Mouse (Mus musculus) ovary, adult 18-20 months (tissue): Measurements from ENCODE around the gene Spint5.
"Not testable (repeated sequence)": the region's sequence is repeated elsewhere in the genome, so short reads cannot be mapped to it uniquely, and the experiment has no call there.

Experiments
- DNase-seq: peaks from one replicate; pipeline ENCODE4 v3.0.0; 2022; ENCODE audit warnings: low spot score, mixed read lengths

Gene Spint5

DNA sequence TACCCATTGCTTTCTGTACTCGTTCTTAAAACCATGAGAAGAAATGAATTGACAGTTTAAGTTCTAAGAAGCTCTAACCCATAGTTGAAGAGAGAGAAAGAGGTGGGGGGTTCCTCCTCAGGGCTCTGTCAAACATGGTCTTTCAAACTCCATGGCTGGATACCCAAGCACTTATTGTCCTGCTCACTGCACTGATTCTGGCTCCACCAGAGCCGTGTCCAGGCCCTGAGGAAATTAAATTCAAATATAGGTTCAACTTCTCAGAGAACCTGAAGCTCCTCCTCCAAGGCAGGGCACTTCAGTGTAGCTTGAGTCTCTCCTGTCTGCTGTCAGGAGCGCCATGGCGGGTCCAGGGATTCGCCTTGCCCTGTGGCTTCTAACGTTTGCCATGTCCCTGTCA, at the start of gene Spint5:
Spint5 (plus strand) TSS at position 301 of the 400 bp plus-strand sequence.
- DNase-seq: no peak

DNA sequence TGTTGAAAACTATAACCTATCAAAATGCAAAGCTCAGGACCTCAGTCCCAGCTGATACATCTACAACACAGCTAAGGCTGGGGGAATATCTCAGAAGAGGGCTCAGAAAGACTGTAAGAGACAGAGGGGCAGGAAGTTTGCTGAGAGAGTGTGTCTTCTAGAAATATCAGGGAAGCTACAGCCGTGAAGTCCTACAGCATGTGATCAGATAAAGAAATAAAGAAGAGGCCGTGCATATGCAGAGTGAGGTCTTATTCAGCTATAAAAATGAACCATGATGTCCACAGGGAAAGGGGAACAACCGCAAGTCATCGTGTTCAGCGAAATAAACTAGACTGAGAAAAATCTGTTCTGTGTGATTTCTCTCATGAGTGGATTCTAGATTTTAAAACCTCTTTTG, 44.8 kb upstream of the Spint5 start:
- DNase-seq: no peak

DNA sequence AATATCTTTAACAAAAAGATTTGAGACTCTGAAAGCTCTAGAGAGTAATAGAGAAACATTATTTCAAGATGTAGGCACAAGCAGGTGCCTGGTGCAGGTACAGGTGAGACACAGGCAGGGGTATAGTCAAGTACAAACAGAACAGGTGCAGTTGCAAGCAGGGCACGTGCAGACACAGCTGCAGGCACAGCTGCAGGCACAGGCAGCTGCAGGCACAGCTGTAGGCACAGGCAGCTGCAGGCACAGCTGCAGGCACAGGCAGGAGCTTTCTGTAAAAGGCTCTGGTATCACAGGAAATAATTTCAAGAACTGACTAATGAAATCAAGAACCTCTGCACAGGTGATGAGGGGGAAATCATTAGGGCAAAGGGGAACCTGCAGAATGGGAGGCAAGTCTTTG, 44.2 kb upstream of the Spint5 start:
- no peak for DNase-seq

DNA sequence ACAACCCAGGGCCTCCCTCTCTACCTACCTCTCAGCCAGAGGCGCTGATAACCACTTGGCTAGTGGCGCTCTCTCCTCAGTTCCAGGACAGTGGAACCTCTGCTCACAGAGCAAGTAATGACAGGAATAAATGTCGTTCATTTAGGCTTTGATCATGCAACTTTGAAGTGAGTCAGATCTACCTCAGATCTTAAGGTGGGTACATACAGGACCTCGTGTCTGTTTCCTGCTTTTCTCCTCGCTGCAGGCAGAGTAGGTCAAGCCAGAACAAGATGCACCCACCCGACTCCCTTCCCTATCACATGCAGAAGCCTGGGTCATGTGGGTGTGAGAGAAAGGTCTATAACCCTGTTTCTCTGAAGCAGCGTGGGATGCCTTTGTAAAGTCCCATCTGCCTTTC, 41.1 kb upstream of the Spint5 start, which contains the start of gene Wfdc11:
Wfdc11 (minus strand) TSS at position 101 of the 400 bp plus-strand sequence.
- DNase-seq: no peak

DNA sequence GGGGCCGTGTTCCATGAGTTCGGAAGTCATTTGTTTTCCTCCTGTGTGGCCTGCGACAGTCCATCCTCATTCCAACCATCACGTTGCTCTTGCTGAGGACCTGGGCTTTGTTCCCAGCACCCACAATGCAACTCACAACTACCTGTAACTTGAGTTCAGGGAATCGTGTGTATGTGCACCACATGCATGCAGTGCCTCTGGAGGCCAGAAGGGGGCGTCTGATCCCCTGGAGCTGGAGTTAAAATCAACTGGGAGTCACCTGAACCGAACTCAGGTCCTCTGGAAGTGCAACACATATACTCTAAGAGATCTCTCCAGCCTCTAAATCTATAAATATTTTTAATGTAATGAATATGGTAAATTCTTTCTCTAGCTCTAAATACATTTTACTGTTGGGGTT, 39.0 kb upstream of the Spint5 start:
- no peak for DNase-seq

DNA sequence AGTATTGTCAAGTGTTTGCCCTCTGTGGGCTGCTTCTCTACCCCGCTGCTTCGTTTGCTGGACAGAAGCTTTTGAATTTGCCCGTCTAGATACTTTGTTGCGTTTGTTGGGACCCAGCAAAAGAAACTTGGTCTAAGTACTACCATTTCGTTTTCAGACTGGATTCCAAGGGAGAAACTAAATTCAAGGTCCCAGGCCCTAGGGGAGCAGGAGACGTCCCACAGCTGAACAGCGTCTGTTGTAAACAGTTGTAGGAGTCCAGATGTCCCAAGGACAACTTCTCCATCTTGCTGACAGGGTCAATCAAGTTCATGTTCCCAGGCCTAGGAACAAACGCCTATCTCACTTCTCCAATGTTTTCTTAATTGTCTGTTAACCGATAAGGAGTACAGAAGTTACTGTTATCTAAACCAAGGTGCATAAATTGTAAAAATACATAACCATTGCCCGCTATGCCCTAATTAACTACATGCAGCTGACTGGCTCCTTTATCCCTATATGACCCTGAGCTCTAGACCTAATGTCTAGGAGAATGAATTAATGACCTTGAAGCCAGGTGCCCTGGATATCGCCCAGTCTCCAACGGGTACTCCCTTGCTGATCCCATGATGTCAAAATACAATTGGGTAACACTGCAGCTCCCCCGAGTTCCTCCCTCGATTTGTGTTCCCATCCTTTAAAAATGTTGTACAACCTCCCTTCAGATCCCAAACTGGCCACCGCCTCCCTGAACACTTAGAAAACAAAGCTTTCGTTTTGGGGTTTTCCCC, 38.0 kb upstream of the Spint5 start:
- peak; percentile 32 for DNase-seq

DNA sequence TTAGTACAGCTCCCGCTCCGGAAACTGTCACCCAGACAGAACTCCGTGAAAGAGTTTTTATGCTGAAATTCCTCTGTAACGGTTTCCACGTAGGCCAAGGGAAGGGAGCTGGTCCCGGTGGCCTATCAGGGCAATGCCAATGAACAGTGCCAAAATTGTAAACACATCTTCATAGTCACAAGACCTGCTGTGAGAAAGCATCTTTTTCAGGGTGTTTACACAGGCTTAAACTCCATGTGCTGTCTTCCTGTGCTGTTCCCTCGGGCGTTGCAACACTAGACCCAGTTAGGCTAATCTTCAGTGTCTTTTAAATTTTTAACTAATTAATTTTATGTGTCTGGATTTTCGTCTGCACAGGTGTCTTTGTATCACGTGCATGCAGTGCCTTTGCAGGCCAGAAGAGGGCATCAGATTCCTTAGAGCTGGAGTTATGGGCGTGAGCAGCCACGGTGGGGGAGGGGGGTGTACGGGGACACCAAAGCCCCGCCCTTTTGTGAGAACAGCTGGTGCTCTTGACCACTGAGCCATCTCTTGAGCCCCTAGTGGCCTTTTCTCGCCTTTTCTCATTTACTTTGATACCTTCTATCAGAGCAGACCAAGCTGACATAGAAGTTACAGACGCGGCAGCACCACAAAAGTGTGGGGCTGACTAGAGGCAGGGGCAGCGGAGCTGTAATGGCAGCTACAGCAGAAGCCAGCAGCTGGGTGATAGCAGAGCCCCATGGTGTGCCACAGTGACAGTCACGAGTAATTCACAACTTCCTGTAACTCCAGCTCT, 36.1 kb upstream of the Spint5 start:
- peak; percentile 20 for DNase-seq

DNA sequence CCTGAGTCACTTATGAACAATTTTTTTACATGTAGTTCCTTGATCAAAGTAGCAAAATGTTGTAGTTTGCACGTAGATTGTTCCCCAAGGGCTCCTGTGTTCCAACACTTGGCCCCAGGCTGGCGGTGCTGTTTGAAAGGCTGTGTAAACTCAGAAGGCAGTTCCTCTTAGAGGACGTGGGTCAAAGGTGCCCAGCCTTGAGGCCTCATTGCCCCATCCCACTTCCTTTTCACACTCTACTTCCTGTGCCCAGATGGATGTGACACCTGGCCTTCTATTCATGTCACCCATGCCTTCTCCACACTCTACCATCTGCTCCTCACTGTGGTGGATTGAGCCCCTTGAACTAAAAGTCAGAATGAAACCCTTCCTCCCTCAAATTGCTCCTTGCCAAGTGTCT, 35.2 kb upstream of the Spint5 start:
- DNase-seq: no peak

DNA sequence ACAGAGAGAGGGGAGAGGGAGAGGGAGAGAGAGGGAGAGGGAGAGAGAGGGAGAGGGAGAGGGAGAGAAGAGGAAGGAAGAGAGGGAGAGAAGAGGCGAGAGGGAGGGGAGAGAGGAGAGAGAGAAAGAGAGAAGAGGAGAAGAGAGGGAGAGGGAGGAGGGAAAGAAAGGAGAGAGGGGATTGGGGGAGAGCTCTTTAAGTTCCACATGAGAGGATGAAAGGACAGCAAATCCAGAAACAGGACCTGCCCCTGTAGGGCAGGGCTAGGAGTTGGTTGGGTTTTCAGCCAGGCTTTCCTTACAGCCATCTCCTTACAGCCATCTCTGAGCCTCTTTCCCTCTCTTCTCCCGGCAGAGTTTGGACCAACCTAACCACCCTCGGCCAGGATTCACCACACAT, 30.3 kb upstream of the Spint5 start, which contains the start of gene Wfdc13:
Wfdc13 (plus strand) TSS at position 301 of the 400 bp plus-strand sequence.
- no peak for DNase-seq

DNA sequence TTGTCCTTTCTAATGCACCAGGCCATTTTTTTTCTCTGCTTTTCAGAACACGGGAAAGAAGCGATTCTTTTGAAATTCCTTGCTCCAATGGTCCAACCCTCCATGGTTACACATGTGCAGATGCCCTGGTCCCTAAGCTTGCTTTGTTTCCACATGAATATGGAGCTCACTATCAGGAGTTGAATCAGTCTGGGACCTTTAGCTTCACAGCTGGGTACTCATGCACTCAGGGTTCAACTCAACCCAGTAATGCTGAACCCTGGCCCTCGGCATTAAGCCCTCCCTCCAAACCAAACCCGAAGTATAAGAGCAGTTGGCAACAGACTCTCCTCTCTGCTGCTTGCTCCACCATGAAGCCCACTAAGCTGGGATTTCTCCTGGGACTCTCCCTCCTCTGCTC, 16.9 kb upstream of the Spint5 start, which contains the start of gene Spint4:
Spint4 (plus strand) TSS at position 301 of the 400 bp plus-strand sequence.
- no peak for DNase-seq

DNA sequence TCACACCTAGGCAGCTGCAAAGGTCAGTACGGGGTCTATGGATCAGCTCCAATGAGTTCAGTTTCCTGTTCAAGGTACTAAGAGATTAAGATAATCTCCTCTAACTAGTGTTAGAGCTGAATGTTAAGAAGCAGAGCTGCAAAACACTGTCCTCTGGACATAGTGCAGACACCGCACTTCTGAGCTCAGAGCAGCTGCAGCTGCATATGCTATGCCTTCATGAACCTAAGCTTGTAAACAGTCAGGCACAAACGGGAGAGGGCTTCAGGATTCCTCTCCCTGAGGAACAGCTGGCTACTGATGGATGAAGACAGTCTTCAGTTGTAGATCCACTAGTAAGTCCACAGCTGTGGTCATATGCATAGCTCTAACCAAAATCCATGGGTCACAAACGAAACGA, 14.1 kb upstream of the Spint5 start:
- no peak for DNase-seq

DNA sequence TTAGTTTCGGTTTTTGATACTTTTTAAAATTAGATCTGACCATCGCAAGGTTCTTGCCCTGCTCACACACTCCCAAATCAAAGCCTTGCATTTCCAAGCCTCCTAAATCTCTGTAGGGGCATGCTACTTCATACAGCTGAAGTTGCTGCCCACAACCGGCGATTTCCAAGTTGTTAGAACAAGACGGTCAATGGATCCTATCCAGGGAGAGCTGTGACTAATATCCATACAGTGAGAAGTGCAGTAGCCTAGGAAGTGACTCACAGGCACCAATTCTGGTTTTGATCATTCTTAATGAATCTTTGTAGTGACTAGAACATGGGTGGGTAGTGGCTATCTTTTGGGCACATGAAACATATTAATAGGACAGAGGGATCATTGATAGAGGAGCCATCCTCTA, 13.3 kb upstream of the Spint5 start:
- no peak for DNase-seq

DNA sequence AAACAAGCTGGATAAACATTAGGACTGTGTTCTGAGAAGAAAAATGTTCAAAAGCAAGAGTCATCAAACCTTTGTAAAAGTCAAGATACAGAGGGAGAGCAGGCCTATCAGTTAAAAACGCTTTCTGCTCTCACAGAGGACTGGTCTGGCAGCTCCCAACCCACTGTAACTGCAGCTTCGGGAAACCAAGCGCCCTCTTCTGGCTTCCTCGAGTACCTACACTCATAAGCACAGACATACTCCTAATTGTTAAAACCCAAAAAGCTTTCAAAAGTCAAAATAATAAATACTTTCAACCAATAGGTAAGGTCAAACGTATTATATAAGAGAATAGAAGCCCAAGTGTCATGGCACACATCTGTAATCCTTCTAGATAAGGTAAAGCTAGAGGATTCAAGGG, 10.9 kb upstream of the Spint5 start:
- DNase-seq: no peak

DNA sequence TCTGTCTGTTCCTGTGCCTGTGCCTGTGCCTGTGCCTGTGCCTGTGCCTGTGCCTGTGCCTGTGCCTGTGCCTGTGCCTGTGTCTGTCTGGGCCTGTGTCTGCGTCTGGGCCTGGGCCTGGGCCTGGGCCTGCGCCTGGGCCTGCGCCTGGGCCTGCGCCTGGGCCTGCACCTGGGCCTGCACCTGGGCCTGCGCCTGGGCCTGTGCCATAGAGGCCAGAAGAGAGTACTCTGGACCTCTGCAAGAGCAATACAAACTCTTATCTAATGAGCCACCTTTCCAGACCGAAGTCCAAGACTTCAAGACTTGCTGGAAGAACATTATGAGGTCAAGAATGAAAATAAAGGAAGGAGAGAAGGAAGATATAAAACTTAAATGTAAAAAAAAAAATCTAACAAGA, 9.8 kb upstream of the Spint5 start:
- DNase-seq: no peak

DNA sequence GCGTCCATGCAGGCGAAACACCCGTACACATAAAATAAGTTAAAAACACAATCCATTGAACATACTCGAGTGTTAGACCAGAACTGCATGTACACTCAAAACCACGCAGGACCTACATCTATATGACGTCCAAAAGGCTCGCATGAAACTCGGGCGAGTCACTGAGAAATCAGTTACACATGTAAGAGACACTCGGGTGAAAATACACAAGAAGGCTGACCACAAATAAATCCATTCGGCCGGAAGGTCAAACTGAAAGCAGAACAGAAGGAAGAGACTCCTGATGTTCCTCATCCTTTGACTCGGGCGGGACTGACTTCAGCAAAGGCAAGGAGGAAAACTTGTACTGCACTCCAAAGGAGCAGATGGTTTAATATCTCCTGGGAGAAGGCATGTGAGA, 9.1 kb upstream of the Spint5 start:
- DNase-seq: no peak

DNA sequence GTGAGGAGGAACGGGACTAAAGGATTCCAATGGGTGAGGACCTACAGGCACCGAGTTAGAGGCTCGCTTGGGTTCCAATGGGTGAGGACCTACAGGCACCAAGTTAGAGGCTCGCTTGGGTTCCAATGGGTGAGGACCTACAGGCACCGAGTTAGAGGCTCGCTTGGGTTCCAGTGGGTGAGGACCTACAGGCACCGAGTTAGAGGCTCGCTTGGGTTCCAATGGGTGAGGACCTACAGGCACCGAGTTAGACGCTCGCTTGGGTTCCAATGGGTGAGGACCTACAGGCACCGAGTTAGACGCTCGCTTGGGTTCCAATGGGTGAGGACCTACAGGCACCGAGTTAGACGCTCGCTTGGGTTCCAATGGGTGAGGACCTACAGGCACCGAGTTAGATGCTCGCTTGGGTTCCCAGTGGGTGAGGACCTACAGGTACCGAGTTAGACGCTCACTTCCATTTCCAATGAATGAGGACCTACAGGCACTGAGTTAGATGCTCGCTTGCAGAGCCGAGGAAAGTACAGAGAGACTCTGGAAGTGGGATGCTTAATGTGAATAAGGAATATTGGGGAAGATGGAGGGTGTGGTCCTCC, 1.2 kb downstream of the Spint5 start:
- DNase-seq: not testable (repeated sequence)

DNA sequence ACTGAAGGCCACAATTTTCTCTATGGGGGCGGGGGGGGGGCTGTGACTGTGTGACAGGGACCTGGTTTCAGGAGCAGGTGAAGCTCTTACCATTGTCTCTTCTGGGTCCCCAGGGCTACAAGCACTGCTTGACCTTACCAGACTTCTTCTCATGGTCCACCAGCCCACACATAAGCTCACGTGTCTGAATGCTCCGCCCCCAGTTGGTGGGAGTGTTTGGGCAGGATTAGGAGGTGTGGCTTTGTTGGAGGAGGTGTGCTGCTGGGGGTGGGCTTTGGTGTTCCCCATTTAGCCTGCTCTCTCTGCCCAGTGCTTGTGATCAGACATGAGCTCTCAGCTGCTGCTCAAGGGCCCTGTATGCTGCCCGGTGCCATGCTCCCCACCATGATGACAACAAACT, 8.2 kb downstream of the Spint5 start:
- DNase-seq: no peak

DNA sequence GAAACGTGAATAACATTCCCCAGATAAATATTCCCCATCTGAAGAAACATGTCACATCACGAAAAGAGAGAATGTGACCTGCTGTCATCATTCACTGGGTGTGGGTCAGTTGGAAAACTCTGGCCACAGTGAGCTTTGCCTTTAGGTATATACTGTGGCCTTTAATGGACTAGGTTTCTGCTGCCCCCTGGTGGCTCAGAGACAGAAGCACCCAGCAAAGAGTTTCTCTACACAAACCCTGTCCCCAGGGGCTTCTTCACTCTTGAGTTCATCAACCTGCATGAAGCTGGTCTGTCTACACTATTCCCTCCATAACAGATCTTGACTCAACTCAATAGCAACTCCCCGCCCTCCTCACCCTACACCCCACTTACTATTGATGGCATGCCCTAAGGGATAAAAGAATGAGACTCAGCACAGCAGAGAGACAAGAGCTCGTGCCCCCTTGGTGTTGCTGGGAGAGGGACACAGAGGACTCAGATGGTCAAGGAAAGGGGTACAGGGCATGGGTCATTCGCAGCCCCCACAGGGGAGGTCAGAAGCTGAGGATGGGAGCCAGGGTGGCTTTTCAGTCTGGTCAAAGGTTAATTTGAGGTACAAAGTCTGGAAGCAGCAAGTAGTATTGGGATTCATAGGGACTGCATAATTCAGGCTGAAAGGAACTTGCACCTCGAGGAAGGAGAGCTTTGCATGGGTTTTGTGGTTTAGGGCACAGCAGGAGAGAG, 11.0 kb downstream of the Spint5 start:
- peak; percentile 19 for DNase-seq

DNA sequence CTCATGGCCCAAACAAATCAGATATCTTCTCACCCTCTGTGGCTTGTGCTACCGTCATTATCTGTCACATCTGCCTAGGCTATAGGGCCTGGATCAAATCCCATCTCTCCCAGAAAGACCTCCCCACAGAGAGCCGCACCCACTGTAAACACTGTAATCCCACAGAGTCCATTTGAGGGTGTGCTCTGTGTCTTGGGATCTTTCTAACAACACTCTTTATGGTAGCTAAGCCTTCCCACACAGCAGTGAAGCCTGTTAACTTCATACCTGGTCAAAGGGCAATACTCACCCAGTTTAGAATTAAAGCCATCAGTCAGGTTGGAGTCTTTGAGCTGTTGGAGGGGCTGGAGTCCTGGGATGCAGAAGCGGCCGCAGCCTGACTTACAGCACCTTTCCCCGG, 16.6 kb downstream of the Spint5 start:
- no peak for DNase-seq

DNA sequence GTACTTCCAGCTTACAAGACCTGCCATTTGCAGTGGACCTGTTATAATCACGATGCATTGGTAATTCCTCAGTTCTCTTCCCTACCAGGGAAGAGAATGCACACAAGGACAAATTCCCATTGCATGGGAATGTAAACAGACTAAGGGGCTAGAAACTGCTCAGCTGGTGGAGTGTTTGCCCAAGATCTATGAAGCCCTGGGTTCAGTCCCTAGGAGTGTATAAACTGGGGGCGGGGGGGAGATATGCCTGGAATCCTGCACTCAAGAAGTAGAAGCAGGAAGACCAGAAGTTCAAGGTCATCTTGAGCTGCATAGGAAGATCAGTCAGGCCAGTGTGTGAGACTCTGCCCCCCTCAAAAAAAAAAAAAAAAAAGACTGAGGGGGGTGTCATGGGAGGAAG, 18.2 kb downstream of the Spint5 start:
- DNase-seq: no peak

DNA sequence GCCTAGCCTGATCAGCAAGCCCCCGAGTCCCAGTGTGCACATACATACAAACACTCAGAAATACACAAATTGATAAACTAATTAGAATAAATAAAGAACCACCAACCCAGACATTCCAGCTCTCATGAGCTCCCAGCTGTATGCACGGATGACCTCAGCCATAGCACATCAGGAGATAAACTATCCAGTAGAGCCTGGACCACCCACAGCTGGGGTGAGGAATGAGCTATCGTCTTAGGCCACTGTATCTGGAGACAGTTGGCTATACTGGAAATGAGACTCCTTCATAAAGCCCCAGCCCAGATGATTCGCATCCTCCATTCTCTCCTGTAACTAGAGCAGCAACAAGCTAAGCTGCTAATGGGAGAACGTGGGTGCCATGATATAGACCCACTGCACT, 19.7 kb downstream of the Spint5 start:
- no peak for DNase-seq

DNA sequence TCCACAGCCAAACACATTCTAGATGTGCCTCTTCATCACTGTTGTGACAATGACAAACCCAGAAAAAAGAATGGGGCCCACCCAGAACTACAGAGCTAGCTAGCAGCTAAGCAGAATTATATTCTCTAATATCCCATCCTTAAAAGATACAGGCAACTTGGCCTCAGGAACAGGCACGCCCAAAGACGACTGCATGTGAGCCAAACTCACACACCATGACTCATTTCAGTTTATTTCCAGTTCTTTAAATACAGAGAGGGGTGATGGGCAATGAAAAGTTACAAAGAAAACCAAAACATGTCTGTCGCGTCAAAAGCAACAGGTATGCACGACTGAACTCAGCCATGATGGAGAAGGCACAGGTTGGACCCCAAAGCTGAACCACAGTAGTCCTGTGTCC, 20.3 kb downstream of the Spint5 start:
- DNase-seq: no peak
